Mouse (Mus musculus) intestine, embryonic 14.5 days (tissue): ENCODE results near the gene Ralgps2. TPM values are rescaled to one million over a fixed set of nuclear protein-coding genes. Genes with fewer than 3 reads are reported as not detected.

Source experiments
- ATAC-seq: fragments of 200-750 bp; cut with Nextera tagmentation; replicated peaks from 2 replicates; pipeline ENCODE4 v1.8.0; 2017; ENCODE audit warnings: low read depth, moderate number of reproducible peaks, moderate TSS enrichment, moderate library complexity; ENCODE audit not compliant: low FRiP score, low TSS enrichment
- DNase-seq: peaks from one replicate; pipeline ENCODE4 v3.0.0-alpha.2; 2018; ENCODE audit warnings: low spot score
- H3K27ac ChIP-seq: fragments of 300-500 bp; sonication (generic); 2 replicates; pipeline ENCODE4 v1.5.1; 2014; ENCODE audit warnings: low read depth, mild to moderate bottlenecking, control low read depth
- H3K27me3 ChIP-seq: fragments of 300-500 bp; sonication (generic); replicated peaks from 2 replicates; pipeline ENCODE4 v1.6.1; 2014; ENCODE audit warnings: low read length, control low read depth; ENCODE audit not compliant: control insufficient read depth, insufficient read depth
- H3K36me3 ChIP-seq: fragments of 300-500 bp; sonication (generic); 2 replicates; pipeline ENCODE4 v1.6.1; 2014; ENCODE audit warnings: low read length, control low read depth; ENCODE audit not compliant: control insufficient read depth, insufficient read depth
- H3K4me1 ChIP-seq: fragments of 300-500 bp; sonication (generic); replicated peaks from 2 replicates; pipeline ENCODE4 v1.6.1; 2014; ENCODE audit warnings: low read length, control low read depth, mixed read lengths; ENCODE audit not compliant: control insufficient read depth, insufficient read depth
- H3K4me2 ChIP-seq: fragments of 300-500 bp; sonication (generic); 2 replicates; pipeline ENCODE4 v1.6.1; 2014; ENCODE audit warnings: low read length
- H3K4me3 ChIP-seq: fragments of 300-500 bp; sonication (generic); 2 replicates; pipeline ENCODE4 v1.5.1; 2014; ENCODE audit warnings: low read depth, low read length, control low read depth, mixed read lengths
- H3K9ac ChIP-seq: fragments of 300-500 bp; sonication (generic); 2 replicates; pipeline ENCODE4 v1.6.1; 2014; ENCODE audit warnings: mild to moderate bottlenecking, low read length
- H3K9me3 ChIP-seq: fragments of 300-500 bp; sonication (generic); 2 replicates; pipeline ENCODE4 v1.6.1; 2016; ENCODE audit warnings: low read length, control low read depth; ENCODE audit not compliant: control insufficient read depth
- WGBS: fragments of 180-500 bp; shearing (Covaris S2); extraction: QIAGEN DNeasy Blood & Tissue Kit; methylation state at CpG from one replicate; pipeline ENCODE4 v1.1.7; 2014; 5-methylcytosine and 5-hydroxymethylcytosine counted together
- polyA plus RNA-seq: library from polyadenylated mRNA; unstranded; fragments of >200 nt; fragmentation: Nextera tagmentation; extraction: Ambion mirVana; gene quantifications from 2 replicates; pipeline ENCODE4 v1.2.1, GENCODE M21; 2014

Ralgps2 gene
- 36.4 and 40.0 TPM in 2 replicates for polyA plus RNA-seq

DNA sequence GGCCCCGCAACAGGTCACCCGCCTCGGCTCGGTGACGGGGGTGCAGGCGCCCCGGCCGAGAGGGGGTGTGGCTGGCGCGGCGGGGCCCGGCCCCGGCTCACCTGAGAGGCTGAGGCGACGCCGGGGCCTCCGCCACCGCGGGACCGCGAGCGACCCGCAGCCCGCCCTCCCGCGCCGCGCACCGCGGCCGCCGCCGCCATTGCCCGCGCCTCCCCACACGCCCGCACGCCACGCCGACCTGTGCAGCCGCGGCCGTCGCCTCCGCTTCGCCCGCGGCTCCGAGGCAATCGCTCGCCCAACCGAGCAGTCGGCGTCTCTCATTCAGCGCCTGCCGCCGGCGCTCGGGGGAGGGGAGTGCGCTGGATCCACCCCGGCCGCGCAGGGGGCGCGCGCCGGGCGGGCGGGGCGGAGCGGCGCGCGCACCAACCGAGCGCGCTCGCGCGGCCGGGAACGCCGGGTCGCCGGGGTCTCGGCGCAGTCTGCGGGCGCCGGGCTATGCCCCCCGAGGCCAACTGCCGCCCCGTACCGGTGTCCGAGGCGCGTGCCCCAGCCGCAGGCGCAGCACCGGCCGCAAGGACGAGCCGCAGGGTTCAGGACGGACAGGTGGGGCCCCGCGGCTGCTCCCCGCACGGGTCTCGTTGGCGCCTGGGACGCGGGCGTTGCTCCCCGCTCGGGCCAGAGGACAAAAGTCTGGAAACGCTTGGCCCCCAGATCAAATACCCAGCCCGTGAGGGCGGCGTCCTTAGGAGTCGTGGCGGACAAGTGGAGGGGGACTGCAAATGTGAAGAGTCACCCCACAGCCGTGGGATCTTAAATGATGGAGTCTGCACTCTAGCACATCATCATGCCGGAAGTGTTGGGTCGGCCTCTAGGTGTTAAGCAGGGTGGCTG is at the start of gene Ralgps2:
Gene Ralgps2, minus strand, starts transcription at position 376 of the 891 bp plus-strand sequence.
- H3K27ac ChIP-seq: peak within 1 kb of the TSS; percentile 80
- 0 out of 2 replicates have a peak, but pooled peaks cover 2% of the 10 kb centered on the region for H3K27me3 ChIP-seq
- H3K4me1 ChIP-seq: 0 out of 2 replicates have a peak, but pooled peaks cover 9% of the 10 kb centered on the region
- H3K9me3 ChIP-seq: no peaks in the 10 kb centered on the region
- peak within 1 kb of the TSS; percentile 75 for H3K4me3 ChIP-seq
- peak; percentile 87 for DNase-seq
- peak within 1 kb of the TSS; percentile 90 for H3K4me2 ChIP-seq
- no peaks in the 10 kb centered on the region for H3K36me3 ChIP-seq
- H3K9ac ChIP-seq: peak within 1 kb of the TSS; percentile 75
- peak; percentile 88 for ATAC-seq
- WGBS: under 1% methylated on average over 83 of the region's 124 CpGs

DNA sequence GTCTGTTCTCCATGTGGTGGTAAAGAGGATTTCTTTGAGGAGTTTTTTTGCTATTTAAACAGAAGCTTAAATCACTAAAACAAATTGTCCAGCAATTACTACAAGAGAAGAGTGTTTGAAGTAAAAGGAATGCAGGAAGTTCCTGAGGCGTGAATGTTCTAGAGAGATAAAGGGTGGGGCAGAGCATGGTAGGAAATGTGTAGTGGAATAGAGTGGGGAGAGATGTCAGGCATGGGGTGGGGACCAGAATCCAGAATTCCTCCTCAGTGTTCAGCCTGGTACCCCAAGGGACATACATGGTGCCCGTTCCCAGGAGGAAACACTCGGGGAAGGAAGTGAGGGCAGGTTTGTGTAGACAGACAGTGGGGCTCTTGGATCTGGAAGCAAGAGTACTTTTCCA is 48.1 kb upstream of the Ralgps2 start:
- WGBS: 66% methylated on average over 3 of the region's 3 CpGs
- H3K27ac ChIP-seq: no peak overlapping the region
- ATAC-seq (no peak), DNase-seq (no peak)
- H3K36me3 ChIP-seq: no peaks in the 10 kb centered on the region
- no peaks in the 10 kb centered on the region for H3K9me3 ChIP-seq
- H3K4me1 ChIP-seq: peaks cover 6% of the 10 kb centered on the region; the same call in 1 of the 2 replicates
- no peak overlapping the region for H3K9ac ChIP-seq
- no peak overlapping the region for H3K4me3 ChIP-seq
- no peaks in the 10 kb centered on the region for H3K27me3 ChIP-seq
- no peak overlapping the region for H3K4me2 ChIP-seq

DNA sequence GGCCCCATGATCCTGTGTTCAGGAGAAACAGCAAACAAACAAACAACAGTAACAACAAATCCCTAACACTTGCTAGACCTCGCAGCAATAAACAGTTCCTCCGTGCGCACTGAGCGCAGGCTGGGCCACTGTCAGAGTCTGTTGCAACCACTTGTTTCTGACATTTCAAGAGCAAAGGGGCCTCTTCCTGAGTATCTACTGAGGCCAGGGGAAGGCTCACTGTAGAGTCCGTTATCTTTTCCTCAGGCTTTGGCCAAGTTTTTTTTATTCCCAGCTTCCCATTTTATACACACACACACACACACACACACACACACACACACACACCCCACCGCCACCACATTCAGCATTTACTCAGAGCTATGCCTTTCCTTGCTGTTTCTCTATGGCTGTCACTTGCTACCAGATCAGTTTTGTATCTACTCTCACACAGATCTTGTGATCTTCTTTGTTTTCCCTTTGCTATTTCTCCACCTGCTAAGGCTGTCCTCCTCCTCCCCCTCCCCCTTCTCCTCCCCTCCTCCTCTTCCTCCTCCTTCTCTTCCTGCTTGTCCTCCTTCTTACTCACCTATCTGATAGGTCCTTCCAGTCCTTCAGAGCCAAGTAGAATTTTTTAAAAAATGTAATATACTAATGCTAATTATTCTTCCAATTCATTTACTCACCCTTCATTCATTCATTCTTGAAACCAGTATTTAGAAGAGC is 47.4 kb upstream of the Ralgps2 start:
- Histone ChIP-seq H3K4me3 (no peak overlapping the region), H3K27ac (no peak overlapping the region)

DNA sequence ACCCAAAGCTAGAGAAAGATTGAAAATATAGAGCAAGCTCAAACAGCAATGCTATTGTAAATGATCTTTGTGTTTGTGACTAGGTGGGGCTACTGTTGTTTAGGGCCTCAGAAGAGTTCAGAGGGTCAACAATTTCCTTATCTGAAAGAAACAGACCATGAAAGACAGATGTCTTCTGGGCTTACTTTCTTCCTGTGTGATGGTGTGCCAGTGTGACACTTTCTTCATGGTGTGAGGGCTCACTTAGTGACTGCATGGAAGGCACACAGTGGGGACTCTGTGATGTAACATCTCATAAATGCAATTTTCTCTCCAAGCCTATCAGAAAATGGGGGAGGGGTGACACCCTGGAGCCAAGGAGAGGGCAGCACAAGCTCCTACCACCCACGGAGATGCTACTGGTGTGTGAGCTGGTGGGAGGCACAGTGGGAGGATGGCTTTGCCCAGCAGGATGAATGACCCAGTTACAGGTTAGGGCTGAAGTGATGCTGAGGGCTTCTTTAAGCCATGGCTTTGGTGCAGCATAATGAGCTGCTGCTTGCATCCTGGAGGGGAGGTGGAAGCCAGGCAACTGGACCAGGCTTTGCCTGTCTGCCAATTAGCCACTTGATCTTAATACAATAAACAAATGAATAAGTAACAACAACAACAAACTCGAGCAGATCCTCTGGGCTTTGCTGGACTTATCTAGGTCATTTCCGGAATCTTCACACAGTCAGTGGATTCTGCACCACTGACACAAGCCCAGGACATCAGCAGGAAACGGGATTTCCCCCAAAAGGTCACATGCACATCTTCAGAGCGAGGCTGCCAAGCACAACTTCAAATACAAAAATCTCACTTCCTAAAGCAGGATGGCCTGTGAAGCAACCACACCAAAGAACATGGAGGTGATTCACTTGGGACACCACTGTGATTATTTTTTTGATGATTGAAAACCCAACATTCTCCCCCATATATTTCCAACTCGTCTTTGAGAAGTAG is 46.5 kb upstream of the Ralgps2 start:
- Histone ChIP-seq H3K9me3 (no peaks in the 10 kb centered on the region), H3K27me3 (no peaks in the 10 kb centered on the region), H3K9ac (no peak overlapping the region), H3K27ac (no peak overlapping the region), H3K4me2 (no peak overlapping the region), H3K4me1 (peaks cover under 1% of the 10 kb centered on the region; the same call in 1 of the 2 replicates), H3K36me3 (no peaks in the 10 kb centered on the region), H3K4me3 (no peak overlapping the region)
- DNase-seq: no peak
- 40% methylated on average over 6 of the region's 6 CpGs for WGBS
- no peak for ATAC-seq

More for the DNA sequence above, 47.4 kb upstream of the Ralgps2 start:
- peaks cover 6% of the 10 kb centered on the region; the same call in 1 of the 2 replicates for H3K4me1 ChIP-seq
- ATAC-seq: no peak
- WGBS: 61% methylated on average over 6 of the region's 6 CpGs
- H3K9ac ChIP-seq: no peak overlapping the region
- H3K9me3 ChIP-seq: no peaks in the 10 kb centered on the region
- no peak for DNase-seq
- no peaks in the 10 kb centered on the region for H3K36me3 ChIP-seq
- H3K27me3 ChIP-seq: no peaks in the 10 kb centered on the region
- no peak overlapping the region for H3K4me2 ChIP-seq

DNA sequence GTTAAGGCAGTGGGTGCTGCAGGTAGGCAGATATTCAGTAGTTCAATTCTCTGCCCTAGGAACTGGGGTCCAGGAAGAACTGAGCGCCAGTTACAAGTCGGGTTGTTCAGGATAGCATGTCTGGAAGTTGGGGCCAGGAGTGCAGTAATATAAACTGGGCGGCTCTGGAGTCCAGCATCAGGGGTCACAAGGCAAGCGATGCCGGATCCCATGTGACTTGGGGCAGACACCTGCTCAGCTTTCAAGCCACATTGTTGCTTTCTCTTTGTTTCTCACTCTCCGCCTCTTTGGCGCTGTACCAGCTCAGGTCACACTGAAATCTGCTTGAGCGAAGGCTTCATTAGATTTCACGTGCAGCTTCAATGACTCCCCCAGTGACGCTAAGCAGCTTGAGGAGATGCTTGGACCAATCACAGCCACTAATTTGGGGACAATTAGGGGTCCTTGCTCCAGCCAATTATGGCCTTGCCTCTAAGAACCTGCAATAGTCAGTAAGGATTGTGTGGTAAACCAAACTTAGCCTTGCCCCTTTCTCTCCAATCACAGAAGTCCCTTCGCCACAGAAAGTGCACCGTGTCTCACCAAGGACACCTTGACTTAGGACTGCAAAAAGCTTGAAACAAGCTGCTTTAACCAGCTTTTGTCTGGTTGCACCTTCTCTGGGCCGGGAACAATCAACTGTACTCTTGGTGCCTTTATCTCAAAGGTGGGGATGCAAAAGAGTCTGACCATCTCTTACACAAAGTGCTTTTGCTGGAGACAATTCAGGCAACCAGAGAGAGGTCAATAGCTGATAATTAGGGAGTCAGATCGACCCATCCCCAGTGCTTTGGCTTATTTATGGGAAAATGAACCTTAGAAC is 43.8 kb upstream of the Ralgps2 start:
- Histone ChIP-seq H3K4me1 (no peaks in the 10 kb centered on the region), H3K9ac (no peak overlapping the region), H3K9me3 (no peaks in the 10 kb centered on the region), H3K36me3 (no peaks in the 10 kb centered on the region), H3K27me3 (no peaks in the 10 kb centered on the region), H3K27ac (no peak overlapping the region), H3K4me2 (no peak overlapping the region), H3K4me3 (no peak overlapping the region)
- no peak for DNase-seq
- no peak for ATAC-seq
- WGBS: 82% methylated on average over 14 of the region's 14 CpGs

DNA sequence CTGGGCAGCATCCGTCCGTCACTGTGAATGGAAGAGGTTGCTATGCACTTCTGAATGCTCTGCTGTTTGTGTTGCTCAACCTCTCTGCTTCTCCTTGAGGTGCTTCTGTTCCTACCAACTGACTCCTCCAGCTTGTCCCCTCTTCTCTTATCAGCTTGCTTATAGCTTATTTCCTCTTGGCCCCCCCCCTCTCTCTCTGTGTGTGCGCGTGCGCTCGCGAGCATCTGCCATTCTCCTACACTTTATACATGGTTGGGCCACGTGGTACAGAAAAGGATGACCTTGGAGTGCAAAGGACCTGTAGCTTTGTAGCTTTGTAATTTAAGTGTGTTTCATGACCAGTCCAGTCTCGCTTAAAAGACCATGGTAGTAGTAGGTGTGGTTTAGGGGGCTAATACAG is 42.5 kb upstream of the Ralgps2 start:
- no peak overlapping the region for H3K9ac ChIP-seq
- no peaks in the 10 kb centered on the region for H3K36me3 ChIP-seq
- no peak overlapping the region for H3K27ac ChIP-seq
- DNase-seq (no peak), ATAC-seq (no peak)
- 82% methylated on average over 9 of the region's 9 CpGs for WGBS
- H3K4me1 ChIP-seq: no peaks in the 10 kb centered on the region
- H3K27me3 ChIP-seq: no peaks in the 10 kb centered on the region
- no peak overlapping the region for H3K4me3 ChIP-seq
- H3K9me3 ChIP-seq: no peaks in the 10 kb centered on the region
- H3K4me2 ChIP-seq: no peak overlapping the region

DNA sequence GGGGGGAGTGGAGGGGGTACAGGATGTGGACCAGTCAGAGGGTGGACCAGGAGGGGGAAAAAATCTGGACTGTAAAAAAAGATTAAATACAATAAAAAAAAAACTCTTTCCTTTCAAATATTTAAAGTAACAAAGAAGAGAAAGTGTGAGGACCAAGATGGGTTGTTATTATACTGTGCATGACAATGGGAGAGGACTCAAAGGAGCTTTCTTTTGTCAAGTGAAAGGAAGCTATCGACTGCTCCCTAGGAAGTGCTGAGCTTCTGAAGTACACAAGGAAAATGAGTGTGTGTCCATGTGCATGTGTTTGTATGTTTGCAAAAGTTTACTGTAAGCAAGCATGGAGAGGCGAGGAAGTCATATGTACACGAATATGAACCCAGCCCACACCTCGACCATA is 40.3 kb upstream of the Ralgps2 start:
- H3K4me3 ChIP-seq: no peak overlapping the region
- DNase-seq (no peak), ATAC-seq (no peak)
- no peak overlapping the region for H3K27ac ChIP-seq
- no peaks in the 10 kb centered on the region for H3K9me3 ChIP-seq
- no peaks in the 10 kb centered on the region for H3K27me3 ChIP-seq
- H3K9ac ChIP-seq: no peak overlapping the region
- no peaks in the 10 kb centered on the region for H3K4me1 ChIP-seq
- WGBS: 86% methylated on average over 4 of the region's 4 CpGs
- H3K36me3 ChIP-seq: no peaks in the 10 kb centered on the region
- H3K4me2 ChIP-seq: no peak overlapping the region
